Mouse (Mus musculus) intestine, postnatal 0 days (tissue): ENCODE data around the gene Cenpv. TPM values are rescaled to one million over a fixed set of nuclear protein-coding genes. Genes with fewer than 3 reads are reported as not detected.

ENCODE experiments used
- ATAC-seq: fragments of 200-750 bp; cut with Nextera tagmentation; 2 replicates; pipeline ENCODE4 v1.8.0; 2017; ENCODE audit warnings: mild to moderate bottlenecking, moderate TSS enrichment, moderate library complexity
- H3K27ac ChIP-seq: fragments of 300-500 bp; sonication (generic); 2 replicates; pipeline ENCODE4 v1.5.1; 2014; ENCODE audit warnings: mild to moderate bottlenecking, low read depth, low read length, moderate library complexity
- H3K27me3 ChIP-seq: fragments of 300-500 bp; sonication (generic); replicated peaks from 2 replicates; pipeline ENCODE4 v1.6.1; 2014; ENCODE audit warnings: low read length, mixed read lengths; ENCODE audit not compliant: control insufficient read depth, insufficient read depth
- H3K36me3 ChIP-seq: fragments of 300-500 bp; sonication (generic); 2 replicates; pipeline ENCODE4 v1.6.1; 2014; ENCODE audit warnings: mild to moderate bottlenecking, moderate library complexity; ENCODE audit not compliant: control insufficient read depth, insufficient read depth
- H3K4me1 ChIP-seq: fragments of 300-500 bp; sonication (generic); replicated peaks from 2 replicates; pipeline ENCODE4 v1.6.1; 2014; ENCODE audit warnings: antibody characterized with exemption, low read length, mixed read lengths; ENCODE audit not compliant: control insufficient read depth, insufficient read depth
- H3K4me2 ChIP-seq: fragments of 300-500 bp; sonication (generic); replicated peaks from 2 replicates; pipeline ENCODE4 v1.6.1; 2014; ENCODE audit warnings: low read depth, mild to moderate bottlenecking, moderate library complexity
- H3K4me3 ChIP-seq: fragments of 300-500 bp; sonication (generic); 2 replicates; pipeline ENCODE4 v1.5.1; 2014; ENCODE audit warnings: low read depth, low read length
- H3K9ac ChIP-seq: fragments of 300-500 bp; sonication (generic); 2 replicates; pipeline ENCODE4 v1.6.1; 2014; ENCODE audit warnings: mild to moderate bottlenecking, low read depth, low read length
- H3K9me3 ChIP-seq: fragments of 300-500 bp; sonication (generic); 2 replicates; pipeline ENCODE4 v1.6.1; 2016; ENCODE audit warnings: mixed run types; ENCODE audit not compliant: control insufficient read depth
- CTCF ChIP-seq: sonication (generic); IDR thresholded peaks from 2 replicates; pipeline ENCODE4 v1.5.1; 2016; ENCODE audit warnings: low read depth, mild to moderate bottlenecking, control low read depth, antibody characterized with exemption, moderate library complexity
- WGBS: fragments of 180-500 bp; shearing (Covaris S2); extraction: QIAGEN DNeasy Blood & Tissue Kit; methylation state at CpG from one replicate; pipeline ENCODE4 v1.1.7; 2014; 5-methylcytosine and 5-hydroxymethylcytosine counted together
- polyA plus RNA-seq: library from polyadenylated mRNA; unstranded; fragments of >200 nt; fragmentation: Nextera tagmentation; extraction: Ambion mirVana; gene quantifications from 2 replicates; pipeline ENCODE4 v1.2.1, GENCODE M21; 2015

Cenpv gene
- polyA plus RNA-seq, 1 experiment from 2014 or later, result 54.9 TPM

DNA sequence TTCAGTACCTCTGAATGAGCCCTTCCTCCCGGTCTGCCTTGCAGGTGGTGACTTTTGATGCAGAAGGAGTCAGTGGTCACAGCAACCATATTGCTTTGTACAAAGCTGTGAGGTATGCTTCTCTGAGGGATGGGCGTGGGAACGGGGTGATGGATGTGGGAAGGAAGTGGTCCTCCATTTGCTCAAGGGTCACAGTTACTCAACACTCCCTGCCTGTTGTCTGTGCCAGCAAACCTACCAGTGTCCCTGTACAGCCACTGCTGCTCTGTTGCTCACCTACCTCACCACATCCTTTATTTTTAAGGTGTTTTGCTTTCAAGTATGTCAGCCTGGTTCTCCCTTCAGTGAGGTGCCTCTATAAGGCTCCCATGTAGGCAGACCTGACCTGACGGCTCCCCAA, 31.4 kb downstream of the Cenpv start:
- Histone ChIP-seq H3K4me2 (no peak overlapping the region), H3K9ac (no peak overlapping the region), H3K4me1 (no peaks in the 10 kb centered on the region), H3K36me3 (no peaks in the 10 kb centered on the region), H3K9me3 (no peaks in the 10 kb centered on the region), H3K4me3 (no peak overlapping the region), H3K27me3 (no peaks in the 10 kb centered on the region), H3K27ac (no peak overlapping the region)
- no peak for ATAC-seq
- 86% methylated on average over 4 of the region's 4 CpGs for WGBS
- no peak for TF ChIP-seq CTCF

DNA sequence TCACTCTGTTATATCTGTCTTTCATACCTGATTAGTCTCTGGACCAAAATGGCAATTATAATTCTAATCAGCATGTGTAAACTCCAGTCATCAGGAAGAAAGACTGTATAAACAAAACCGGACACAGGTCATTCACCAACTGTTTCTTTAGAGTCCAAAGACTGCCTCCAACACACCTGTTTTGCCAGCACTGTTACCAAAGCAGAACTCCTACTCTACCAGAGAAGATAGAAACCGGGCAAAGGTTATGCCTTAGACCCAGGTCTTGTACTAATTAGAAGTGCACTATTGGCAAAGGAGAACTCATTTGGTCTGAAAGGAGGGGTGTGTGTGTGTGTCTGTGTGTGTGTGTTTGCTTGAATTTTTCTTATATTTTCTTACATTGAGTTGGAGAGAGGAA, 38.5 kb downstream of the Cenpv start:
- ATAC-seq, result peak; percentile 85
- TF ChIP-seq CTCF, result no peak
- H3K36me3 ChIP-seq, result no peaks in the 10 kb centered on the region
- no peak overlapping the region for H3K4me3 ChIP-seq
- 44% methylated on average over 2 of the region's 2 CpGs for WGBS
- H3K4me1 ChIP-seq, result peaks cover 7% of the 10 kb centered on the region; the same call in 1 of the 2 replicates
- no peaks in the 10 kb centered on the region for H3K9me3 ChIP-seq
- H3K4me2 ChIP-seq, result no peak overlapping the region
- no peaks in the 10 kb centered on the region for H3K27me3 ChIP-seq
- H3K9ac ChIP-seq, result no peak overlapping the region
- H3K27ac ChIP-seq, result peak overlapping the region; percentile 80

DNA sequence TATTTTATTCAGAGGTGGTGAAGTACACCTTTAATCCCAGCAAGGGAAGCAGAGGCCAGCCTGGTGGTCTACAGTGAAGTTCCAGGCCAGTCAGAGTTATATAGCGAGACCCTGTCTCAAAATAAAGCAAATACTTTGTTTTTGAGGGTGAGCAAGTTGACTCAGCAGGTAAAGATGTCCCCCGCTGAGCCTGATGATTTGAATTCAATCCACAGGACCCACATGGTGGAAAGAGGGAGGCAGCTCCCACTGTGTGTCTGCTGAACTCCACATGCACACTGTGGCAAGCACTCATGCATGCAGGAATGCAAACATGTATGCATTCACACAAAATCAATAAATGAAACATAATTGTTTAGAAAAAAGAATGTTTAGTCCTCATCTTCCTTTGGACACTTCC, 40.3 kb downstream of the Cenpv start:
- Histone ChIP-seq H3K27me3 (no peaks in the 10 kb centered on the region), H3K36me3 (no peaks in the 10 kb centered on the region), H3K27ac (no peak overlapping the region), H3K4me2 (no peak overlapping the region), H3K4me3 (no peak overlapping the region), H3K9me3 (no peaks in the 10 kb centered on the region), H3K9ac (no peak overlapping the region), H3K4me1 (peaks cover 14% of the 10 kb centered on the region)
- TF ChIP-seq CTCF, result no peak
- 98% methylated on average over 2 of the region's 2 CpGs for WGBS
- ATAC-seq, result no peak

DNA sequence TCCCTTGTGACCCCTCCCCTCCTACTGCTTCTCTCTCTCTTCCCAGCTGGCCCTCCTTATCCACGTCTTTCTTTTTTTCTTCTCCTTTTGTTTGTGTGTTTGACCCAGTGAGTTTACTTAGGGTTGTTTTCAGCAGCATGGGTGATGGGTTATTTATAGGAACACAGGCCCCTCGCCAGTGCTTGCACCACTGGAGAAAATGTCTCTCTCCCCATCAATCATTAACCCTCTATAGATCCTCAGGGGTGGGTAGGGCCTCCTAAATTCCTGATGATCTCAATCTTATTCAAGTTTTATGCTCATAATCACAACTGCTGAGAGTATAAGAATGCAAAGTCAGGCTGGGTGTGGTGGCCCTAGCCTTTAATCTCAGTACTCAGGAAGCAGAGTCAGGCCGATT, 41.9 kb downstream of the Cenpv start:
- H3K4me3 ChIP-seq, result no peak overlapping the region
- TF ChIP-seq CTCF, result no peak
- peak overlapping the region; percentile 37; the same call in 1 of the 2 replicates for H3K27ac ChIP-seq
- ATAC-seq, result no peak
- no peak overlapping the region for H3K4me2 ChIP-seq
- H3K9me3 ChIP-seq, result no peaks in the 10 kb centered on the region
- no peak overlapping the region for H3K9ac ChIP-seq
- peaks cover 14% of the 10 kb centered on the region for H3K4me1 ChIP-seq
- 34% methylated on average over 3 of the region's 3 CpGs for WGBS
- no peaks in the 10 kb centered on the region for H3K36me3 ChIP-seq
- H3K27me3 ChIP-seq, result no peaks in the 10 kb centered on the region

DNA sequence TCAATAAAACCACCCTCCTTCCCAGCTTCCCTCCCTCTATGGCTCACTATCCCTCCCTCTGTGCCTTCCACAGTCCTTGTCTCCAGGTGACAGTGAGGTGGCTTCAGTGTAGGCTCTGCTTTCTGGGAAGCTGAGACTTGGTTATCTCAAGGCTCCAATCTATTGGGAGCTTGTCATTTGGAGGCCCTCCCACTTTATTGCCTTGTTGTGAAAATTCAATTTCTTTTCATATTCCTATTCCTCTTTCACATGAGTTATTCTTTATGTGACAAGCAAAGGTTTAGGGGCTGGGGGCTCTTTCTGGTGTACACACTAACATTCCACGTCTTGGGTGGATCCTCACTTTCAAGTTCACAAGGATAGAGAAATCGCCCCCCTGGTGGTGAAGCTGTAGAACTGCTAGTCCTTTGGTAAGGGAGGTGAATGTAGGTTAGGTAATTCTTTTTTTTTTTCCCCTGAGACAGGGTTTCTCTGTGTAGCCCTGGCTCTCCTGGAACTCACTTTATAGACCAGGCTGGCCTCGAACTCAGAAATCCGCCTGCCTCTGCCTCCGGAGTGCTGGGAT, 42.8 kb downstream of the Cenpv start:
- H3K4me1 ChIP-seq, result peaks cover 14% of the 10 kb centered on the region
- no peaks in the 10 kb centered on the region for H3K27me3 ChIP-seq
- no peak overlapping the region for H3K9ac ChIP-seq
- H3K4me2 ChIP-seq, result no peak overlapping the region
- 60% methylated on average over 5 of the region's 5 CpGs for WGBS
- no peaks in the 10 kb centered on the region for H3K36me3 ChIP-seq
- no peaks in the 10 kb centered on the region for H3K9me3 ChIP-seq
- ATAC-seq, result no peak
- H3K27ac ChIP-seq, result peak overlapping the region; percentile 86; the same call in 1 of the 2 replicates
- H3K4me3 ChIP-seq, result no peak overlapping the region
- peak; percentile 77 for TF ChIP-seq CTCF

DNA sequence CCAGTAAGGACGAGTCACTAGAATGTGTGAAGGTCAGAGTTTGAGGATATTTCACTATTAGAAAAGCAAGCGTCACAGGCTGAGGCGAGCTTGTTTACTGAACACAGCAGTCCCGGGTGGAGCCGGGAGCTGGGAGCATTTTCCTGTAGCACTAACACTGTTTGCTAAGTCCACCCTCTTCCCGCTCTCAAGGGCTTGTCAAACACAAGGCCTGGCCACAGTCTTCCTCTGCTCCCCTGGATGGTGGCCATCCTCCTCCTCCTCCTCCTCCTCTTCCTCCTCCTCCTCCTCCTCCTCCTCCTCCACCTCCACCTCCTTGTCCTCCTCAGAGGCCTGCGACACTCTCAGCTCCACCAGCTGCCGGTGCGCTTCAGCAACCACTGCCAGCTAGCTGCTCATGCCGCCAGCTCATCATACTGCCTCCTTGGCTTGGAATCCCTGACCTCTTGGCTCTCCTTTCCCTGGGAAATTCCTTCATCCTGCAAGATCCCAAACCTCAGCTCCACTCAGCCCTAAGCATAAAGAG, 43.7 kb downstream of the Cenpv start:
- peak overlapping the region; percentile 86 for H3K27ac ChIP-seq
- H3K9me3 ChIP-seq, result no peaks in the 10 kb centered on the region
- ATAC-seq, result peak; percentile 31
- WGBS, result 15% methylated on average over 9 of the region's 10 CpGs
- no peaks in the 10 kb centered on the region for H3K36me3 ChIP-seq
- H3K9ac ChIP-seq, result 0 out of 2 replicates have a peak overlapping the region, but pooled peaks have one; percentile 22
- H3K27me3 ChIP-seq, result no peaks in the 10 kb centered on the region
- peaks cover 14% of the 10 kb centered on the region for H3K4me1 ChIP-seq
- TF ChIP-seq CTCF, result no peak
- peak overlapping the region; percentile 46 for H3K4me2 ChIP-seq
- H3K4me3 ChIP-seq, result no peak overlapping the region
